Mouse (Mus musculus) small intestine, adult 2 months (tissue): ENCODE measurements at regions not wholly inside any gene's neighbourhood (a gene's known extent, or its start where the extent isn't known, plus 50 kb on each side); places are given as distances from the start of the nearest gene placed in this dataset.

Experiments
- CTCF ChIP-seq: fragments of 200-500 bp; IDR thresholded peaks from 2 replicates; pipeline ENCODE4 v1.5.1; 2012; ENCODE audit warnings: low read depth, mild to moderate bottlenecking, control low read depth, inconsistent platforms, low read length, moderate library complexity, mixed read lengths; ENCODE audit not compliant: insufficient replicate concordance, insufficient read length; ENCODE audit errors: extremely low read depth
- POLR2A ChIP-seq: fragments of 200-500 bp; IDR thresholded peaks from 2 replicates; pipeline ENCODE4 v1.6.1; 2012; ENCODE audit warnings: low read depth, mild to moderate bottlenecking, control low read depth, inconsistent platforms, low read length, moderate library complexity

DNA sequence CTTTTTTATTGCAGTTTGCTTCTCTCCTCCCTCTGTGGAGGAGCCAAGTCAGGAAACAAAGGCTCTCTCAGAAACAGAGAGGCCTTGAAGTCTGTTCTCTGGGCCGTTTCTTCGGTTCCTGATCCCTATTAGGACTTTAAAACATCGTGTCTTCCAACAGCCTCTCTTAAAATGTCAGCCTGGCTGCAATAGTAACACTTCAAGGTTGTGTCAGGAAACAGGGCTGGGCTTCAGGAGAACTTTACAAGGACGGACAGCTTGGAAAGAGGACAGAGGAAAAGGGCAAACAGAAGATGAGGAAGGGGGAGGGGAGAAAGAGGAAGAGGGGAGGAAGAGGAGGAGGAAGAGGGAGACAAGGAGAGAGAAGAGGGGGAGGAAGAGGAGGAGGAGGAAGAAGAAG is 191.7 kb upstream of the Rreb1 start:
- TF ChIP-seq CTCF: no peak
- TF ChIP-seq POLR2A: no peak
